Mouse (Mus musculus): Measurements from ENCODE around the gene Alg10b. TPM values are rescaled to one million over a fixed set of nuclear protein-coding genes. Genes with fewer than 3 reads are reported as not detected.
A peak's percentile ranks its signal among the peaks of the same experiment; 100 is the strongest.

The Alg10b gene
- polyA plus RNA-seq, 1 experiment, result 67.0 TPM

GRCm38 (mm10) chr15:90249694-90250093, 25.6 kb downstream of the Alg10b start:
- Histone ChIP-seq H3K27ac (ENCODE audit: insufficient read depth, low read length) (no peak overlapping the region), H3K4me3 (ENCODE audit: insufficient read depth, low read length) (no peak overlapping the region), H3K4me1 (ENCODE audit: control insufficient read depth, insufficient read depth, low read length) (0 out of 2 replicates have a peak, but pooled peaks cover 2% of the 10 kb centered on the region)
- TF ChIP-seq POLR2A (IDR thresholded peaks at IDR 0.05; ENCODE audit: low read depth, low read length), result no peak
- TF ChIP-seq CTCF (IDR thresholded peaks at IDR 0.05; ENCODE audit: borderline replicate concordance, insufficient read depth, low read length), result peak; percentile 42; the same call in 1 of the 2 replicates

GRCm38 (mm10) chr15:90282876-90283275, 58.8 kb downstream of the Alg10b start:
- no peaks in the 10 kb centered on the region for H3K4me1 ChIP-seq (ENCODE audit: control insufficient read depth, insufficient read depth, low read length)
- H3K27ac ChIP-seq (ENCODE audit: insufficient read depth, low read length), result no peak overlapping the region
- TF ChIP-seq POLR2A (IDR thresholded peaks at IDR 0.05; ENCODE audit: low read depth, low read length) (no peak), CTCF (IDR thresholded peaks at IDR 0.05; ENCODE audit: borderline replicate concordance, insufficient read depth, low read length) (no peak)
- no peak overlapping the region for H3K4me3 ChIP-seq (ENCODE audit: insufficient read depth, low read length)
